Mouse (Mus musculus) lung, embryonic 15.5 days (tissue): Measurements from ENCODE around the gene Gsta2. TPM values are rescaled to one million over a fixed set of nuclear protein-coding genes. Genes with fewer than 3 reads are reported as not detected.
"Not testable (repeated sequence)": the region's sequence is repeated elsewhere in the genome, so short reads cannot be mapped to it uniquely, and the experiment has no call there.

ENCODE experiments used
- ATAC-seq: fragments of 200-750 bp; cut with Nextera tagmentation; 2 replicates; pipeline ENCODE4 v1.8.0; 2017; ENCODE audit warnings: moderate number of reproducible peaks, borderline replicate concordance; ENCODE audit not compliant: low FRiP score, low TSS enrichment; ENCODE audit errors: extremely low read depth
- H3K27ac ChIP-seq: fragments of 300-500 bp; sonication (generic); 2 replicates; pipeline ENCODE4 v1.5.1; 2015; ENCODE audit warnings: moderate library complexity, mild to moderate bottlenecking, inconsistent platforms
- H3K27me3 ChIP-seq: fragments of 300-500 bp; sonication (generic); 2 replicates; pipeline ENCODE4 v1.6.1; 2015; ENCODE audit warnings: inconsistent platforms
- H3K36me3 ChIP-seq: fragments of 300-500 bp; sonication (generic); 2 replicates; pipeline ENCODE4 v1.6.1; 2015; ENCODE audit warnings: inconsistent platforms
- H3K4me1 ChIP-seq: fragments of 300-500 bp; sonication (generic); 2 replicates; pipeline ENCODE4 v1.6.1; 2015; ENCODE audit warnings: inconsistent platforms
- H3K4me2 ChIP-seq: fragments of 300-500 bp; sonication (generic); 2 replicates; pipeline ENCODE4 v1.6.1; 2015; ENCODE audit warnings: inconsistent platforms, mild to moderate bottlenecking, moderate library complexity
- H3K4me3 ChIP-seq: fragments of 300-500 bp; sonication (generic); 2 replicates; pipeline ENCODE4 v1.5.1; 2015; ENCODE audit warnings: mild to moderate bottlenecking, inconsistent platforms
- H3K9ac ChIP-seq: fragments of 300-500 bp; sonication (generic); 2 replicates; pipeline ENCODE4 v1.6.1; 2015; ENCODE audit warnings: inconsistent platforms
- H3K9me3 ChIP-seq: fragments of 300-500 bp; sonication (generic); 2 replicates; pipeline ENCODE4 v1.6.1; 2016; ENCODE audit warnings: inconsistent platforms
- WGBS: fragments of 180-500 bp; shearing (Covaris S2); methylation state at CpG from one replicate; pipeline ENCODE4 v1.1.7; 2015; 5-methylcytosine and 5-hydroxymethylcytosine counted together
- polyA plus RNA-seq: library from polyadenylated mRNA; unstranded; fragments of >200 nt; fragmentation: Nextera tagmentation; extraction: Ambion mirVana; gene quantifications from 2 replicates; pipeline ENCODE4 v1.2.1, GENCODE M21; 2015

Gsta2 gene
- polyA plus RNA-seq, 1 experiment from 2014 or later: 1.1 TPM

- no peak overlapping the region for H3K27ac ChIP-seq
- ATAC-seq: no peak
- H3K9ac ChIP-seq: no peak overlapping the region
- no peaks in the 10 kb centered on the region for H3K36me3 ChIP-seq
- WGBS: 35% methylated on average over 8 of the region's 8 CpGs
- peaks cover 12% of the 10 kb centered on the region for H3K4me1 ChIP-seq
- peak overlapping the region; percentile 60 for H3K4me2 ChIP-seq
- H3K9me3 ChIP-seq: no peaks in the 10 kb centered on the region
- peaks cover 5% of the 10 kb centered on the region; the same call in 1 of the 2 replicates for H3K27me3 ChIP-seq
- peak overlapping the region; percentile 21; the same call in 1 of the 2 replicates for H3K4me3 ChIP-seq
These were observed 22.0 kb upstream of the Gsta2 start for GRCm38 (mm10) chr9:78377546-78377945.

- Histone ChIP-seq H3K4me3 (no peak overlapping the region), H3K9me3 (no peaks in the 10 kb centered on the region), H3K4me2 (no peak overlapping the region), H3K9ac (no peak overlapping the region), H3K4me1 (peaks cover 12% of the 10 kb centered on the region), H3K27ac (no peak overlapping the region), H3K27me3 (peaks cover 5% of the 10 kb centered on the region; the same call in 1 of the 2 replicates), H3K36me3 (no peaks in the 10 kb centered on the region)
- 66% methylated on average over 4 of the region's 4 CpGs for WGBS
- ATAC-seq: no peak
These were observed 19.9 kb upstream of the Gsta2 start for GRCm38 (mm10) chr9:78375486-78375885.

DNA sequence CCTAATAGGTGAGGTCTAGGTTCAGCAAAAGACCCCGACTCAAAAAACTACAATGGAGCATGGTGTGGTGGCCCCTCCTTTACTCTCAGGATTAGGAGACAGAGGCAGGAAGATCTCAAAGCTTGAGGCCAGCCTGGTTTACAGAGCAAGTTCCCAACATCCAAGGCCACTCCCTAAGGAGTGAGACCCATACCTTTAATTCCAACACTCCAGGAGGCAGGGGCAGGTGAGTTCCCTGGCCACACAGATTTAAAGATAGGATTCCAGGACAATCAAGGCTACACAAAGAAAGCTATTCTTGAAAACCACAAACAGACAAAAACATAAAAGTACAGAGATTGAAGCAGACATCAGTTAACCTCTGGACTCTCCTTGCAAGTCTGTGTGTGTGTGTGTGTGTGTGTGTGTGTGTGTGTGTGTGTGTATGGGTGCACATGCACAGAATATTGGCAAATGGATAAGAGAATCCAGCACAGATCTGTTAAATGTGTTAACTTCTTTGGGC, 19.3 kb upstream of the Gsta2 start:
- no peak overlapping the region for H3K4me3 ChIP-seq
- no peaks in the 10 kb centered on the region for H3K36me3 ChIP-seq
- H3K9ac ChIP-seq: no peak overlapping the region
- H3K4me1 ChIP-seq: peaks cover 12% of the 10 kb centered on the region
- 90% methylated on average over 1 of the region's 1 CpGs for WGBS
- peaks cover 5% of the 10 kb centered on the region; the same call in 1 of the 2 replicates for H3K27me3 ChIP-seq
- no peak overlapping the region for H3K4me2 ChIP-seq
- no peaks in the 10 kb centered on the region for H3K9me3 ChIP-seq
- ATAC-seq: no peak
- H3K27ac ChIP-seq: no peak overlapping the region

GRCm38 (mm10) chr9:78374397-78374796, 18.8 kb upstream of the Gsta2 start:
- Histone ChIP-seq H3K9ac (no peak overlapping the region), H3K9me3 (no peaks in the 10 kb centered on the region), H3K36me3 (no peaks in the 10 kb centered on the region), H3K4me2 (no peak overlapping the region), H3K27me3 (peaks cover 2% of the 10 kb centered on the region; the same call in 1 of the 2 replicates), H3K4me3 (no peak overlapping the region), H3K27ac (no peak overlapping the region), H3K4me1 (peaks cover 12% of the 10 kb centered on the region)
- WGBS: 30% methylated on average over 5 of the region's 5 CpGs
- ATAC-seq: no peak

- peaks cover 5% of the 10 kb centered on the region for H3K4me1 ChIP-seq
- WGBS: 64% methylated on average over 10 of the region's 10 CpGs
- no peak overlapping the region for H3K4me2 ChIP-seq
- no peak overlapping the region for H3K27ac ChIP-seq
- no peak overlapping the region for H3K9ac ChIP-seq
- no peaks in the 10 kb centered on the region for H3K9me3 ChIP-seq
- no peaks in the 10 kb centered on the region for H3K36me3 ChIP-seq
- no peaks in the 10 kb centered on the region for H3K27me3 ChIP-seq
- no peak for ATAC-seq
- no peak overlapping the region for H3K4me3 ChIP-seq
These were observed 17.4 kb upstream of the Gsta2 start for GRCm38 (mm10) chr9:78372827-78373504.

GRCm38 (mm10) chr9:78371441-78371840, 15.9 kb upstream of the Gsta2 start:
- H3K27me3 ChIP-seq: no peaks in the 10 kb centered on the region
- H3K4me1 ChIP-seq: no peaks in the 10 kb centered on the region
- H3K9ac ChIP-seq: no peak overlapping the region
- H3K4me3 ChIP-seq: no peak overlapping the region
- H3K36me3 ChIP-seq: no peaks in the 10 kb centered on the region
- H3K9me3 ChIP-seq: no peaks in the 10 kb centered on the region
- WGBS: 95% methylated on average over 3 of the region's 3 CpGs
- H3K27ac ChIP-seq: no peak overlapping the region
- H3K4me2 ChIP-seq: no peak overlapping the region
- no peak for ATAC-seq

DNA sequence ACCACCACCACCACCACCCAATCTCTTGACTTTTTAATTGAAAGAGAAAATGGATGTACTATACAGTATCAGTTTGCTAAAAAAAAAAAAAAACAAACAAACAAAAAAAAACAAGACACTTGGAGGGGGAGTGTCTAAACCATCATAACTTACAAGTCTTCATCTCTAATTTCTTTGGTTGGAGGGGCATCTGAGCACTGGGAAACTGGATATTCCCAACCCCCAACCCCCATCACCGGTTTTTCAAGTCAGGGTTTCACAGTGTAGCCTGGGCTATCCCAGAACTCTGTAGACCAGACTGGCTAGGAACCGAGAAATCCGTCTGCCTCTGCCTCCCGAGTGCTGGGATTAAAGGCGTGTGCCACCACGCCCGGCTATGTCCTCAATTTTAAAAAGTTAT, 14.2 kb upstream of the Gsta2 start:
- no peaks in the 10 kb centered on the region for H3K4me1 ChIP-seq
- WGBS: 86% methylated on average over 7 of the region's 7 CpGs
- no peaks in the 10 kb centered on the region for H3K9me3 ChIP-seq
- H3K27ac ChIP-seq: no peak overlapping the region
- H3K4me2 ChIP-seq: no peak overlapping the region
- H3K9ac ChIP-seq: no peak overlapping the region
- H3K27me3 ChIP-seq: no peaks in the 10 kb centered on the region
- no peaks in the 10 kb centered on the region for H3K36me3 ChIP-seq
- H3K4me3 ChIP-seq: no peak overlapping the region
- no peak for ATAC-seq

DNA sequence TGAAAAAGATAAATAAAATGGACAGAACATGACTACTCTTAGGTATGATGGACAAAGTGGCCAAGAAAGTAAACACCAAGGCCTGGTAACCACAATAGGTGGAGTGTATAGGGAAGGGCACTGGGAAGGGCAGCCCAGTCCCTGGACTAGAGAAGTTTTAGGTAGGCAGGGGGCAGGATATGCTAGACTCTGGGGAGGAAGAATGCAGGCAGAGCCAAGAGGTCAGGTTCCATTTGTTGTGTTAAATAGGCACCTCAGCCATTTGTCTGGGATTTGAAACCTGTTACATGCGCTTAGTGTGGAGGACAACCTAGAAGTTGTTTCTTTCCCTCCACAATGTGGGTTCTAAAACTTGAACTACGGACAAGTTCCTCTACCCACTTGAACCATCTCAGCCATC, 13.8 kb upstream of the Gsta2 start:
- no peak overlapping the region for H3K4me3 ChIP-seq
- no peaks in the 10 kb centered on the region for H3K27me3 ChIP-seq
- no peaks in the 10 kb centered on the region for H3K9me3 ChIP-seq
- H3K4me1 ChIP-seq: no peaks in the 10 kb centered on the region
- no peak for ATAC-seq
- no peaks in the 10 kb centered on the region for H3K36me3 ChIP-seq
- H3K4me2 ChIP-seq: no peak overlapping the region
- H3K9ac ChIP-seq: no peak overlapping the region
- H3K27ac ChIP-seq: no peak overlapping the region
- 89% methylated on average over 2 of the region's 2 CpGs for WGBS

- H3K4me2 ChIP-seq: no peak overlapping the region
- H3K4me3 ChIP-seq: no peak overlapping the region
- no peaks in the 10 kb centered on the region for H3K4me1 ChIP-seq
- H3K27ac ChIP-seq: no peak overlapping the region
- no peak for ATAC-seq
- H3K27me3 ChIP-seq: no peaks in the 10 kb centered on the region
- H3K36me3 ChIP-seq: no peaks in the 10 kb centered on the region
- no peak overlapping the region for H3K9ac ChIP-seq
- WGBS: 65% methylated on average over 3 of the region's 3 CpGs
- H3K9me3 ChIP-seq: no peaks in the 10 kb centered on the region
These were observed 13.2 kb upstream of the Gsta2 start for GRCm38 (mm10) chr9:78368671-78369293.

DNA sequence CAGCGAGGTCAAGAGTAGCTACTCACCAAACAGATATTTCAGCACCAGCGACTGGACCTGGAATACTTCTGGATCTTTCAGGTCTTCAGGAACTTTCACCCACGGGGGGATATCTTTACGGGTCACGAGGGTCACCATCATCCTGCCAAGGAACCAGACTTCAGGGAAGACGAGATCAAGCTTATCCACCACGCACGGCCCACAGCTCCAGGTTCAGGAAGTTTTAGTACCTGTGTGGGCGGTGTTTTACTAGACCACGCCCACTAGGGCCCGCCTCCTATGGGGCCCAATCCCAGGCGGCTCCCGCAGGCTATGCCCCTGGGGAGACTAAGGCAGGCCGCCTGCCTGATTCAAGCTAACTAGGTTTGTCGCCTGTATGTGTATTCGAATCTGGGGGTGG, 12.4 kb upstream of the Gsta2 start, which contains the start of gene Dppa5a:
TSS of gene Dppa5a (minus strand) at position 219 of the 400 bp plus-strand sequence.
- H3K4me2 ChIP-seq, H3K4me1 ChIP-seq, H3K27ac ChIP-seq, H3K27me3 ChIP-seq, H3K36me3 ChIP-seq, H3K4me3 ChIP-seq, H3K9ac ChIP-seq, H3K9me3 ChIP-seq, ATAC-seq: not testable (repeated sequence)
- WGBS: 85% methylated on average over 16 of the region's 16 CpGs

GRCm38 (mm10) chr9:78365850-78366544, 10.4 kb upstream of the Gsta2 start:
- WGBS: 63% methylated on average over 12 of the region's 13 CpGs
- Histone ChIP-seq H3K27me3 (no peaks in the 10 kb centered on the region), H3K36me3 (no peaks in the 10 kb centered on the region)

GRCm38 (mm10) chr9:78364701-78365100, 9.1 kb upstream of the Gsta2 start:
- H3K9ac ChIP-seq: no peak overlapping the region

More at GRCm38 (mm10) chr9:78365850-78366544, 10.4 kb upstream of the Gsta2 start:
- peaks cover 5% of the 10 kb centered on the region; the same call in 1 of the 2 replicates for H3K4me1 ChIP-seq
- no peaks in the 10 kb centered on the region for H3K9me3 ChIP-seq
- no peak overlapping the region for H3K9ac ChIP-seq
- no peak overlapping the region for H3K4me2 ChIP-seq
- no peak overlapping the region for H3K27ac ChIP-seq
- H3K4me3 ChIP-seq: no peak overlapping the region
- ATAC-seq: no peak

More at GRCm38 (mm10) chr9:78364701-78365100, 9.1 kb upstream of the Gsta2 start:
- Histone ChIP-seq H3K4me2 (no peak overlapping the region), H3K4me1 (peaks cover 5% of the 10 kb centered on the region; the same call in 1 of the 2 replicates), H3K36me3 (no peaks in the 10 kb centered on the region), H3K9me3 (no peaks in the 10 kb centered on the region), H3K27me3 (no peaks in the 10 kb centered on the region), H3K27ac (no peak overlapping the region), H3K4me3 (no peak overlapping the region)
- ATAC-seq: no peak
- 93% methylated on average over 6 of the region's 6 CpGs for WGBS
